Mouse (Mus musculus) cerebellum, adult (tissue): ENCODE results near the gene Lipc.
A peak's percentile ranks its signal among the peaks of the same experiment; 100 is the strongest.

ENCODE experiments used
- ATAC-seq: cut with Nextera tagmentation; 2 replicates; pipeline ENCODE4 v1.9.2; 2017; ENCODE audit warnings: mild to moderate bottlenecking, moderate library complexity, mixed read lengths; ENCODE audit not compliant: insufficient number of reproducible peaks, low FRiP score, low TSS enrichment

The Lipc gene

GRCm38 (mm10) chr9:70958381-70958780, 6.4 kb upstream of the Lipc start:
- ATAC-seq, result peak; percentile 76

- no peak for ATAC-seq
Measured at GRCm38 (mm10) chr9:70957717-70958116, 5.7 kb upstream of the Lipc start.

- no peak for ATAC-seq
Measured at GRCm38 (mm10) chr9:70954226-70954625, 2.2 kb upstream of the Lipc start.

GRCm38 (mm10) chr9:70949336-70949735, 2.7 kb downstream of the Lipc start:
- no peak for ATAC-seq

- no peak for ATAC-seq
Measured at GRCm38 (mm10) chr9:70947312-70947711, 4.7 kb downstream of the Lipc start.

- peak; percentile 56; the same call in 1 of the 2 replicates for ATAC-seq
Measured at GRCm38 (mm10) chr9:70942686-70943333, 9.2 kb downstream of the Lipc start.

GRCm38 (mm10) chr9:70939752-70940501, 12.1 kb downstream of the Lipc start:
- ATAC-seq, result no peak

- ATAC-seq, result no peak
Measured at GRCm38 (mm10) chr9:70938850-70939249, 13.2 kb downstream of the Lipc start.

GRCm38 (mm10) chr9:70938134-70938533, 13.9 kb downstream of the Lipc start:
- ATAC-seq, result no peak

GRCm38 (mm10) chr9:70934587-70935295, 17.3 kb downstream of the Lipc start:
- ATAC-seq, result no peak

GRCm38 (mm10) chr9:70930641-70931020, 21.4 kb downstream of the Lipc start:
- peak; percentile 91 for ATAC-seq

- peak; percentile 71 for ATAC-seq
Measured at GRCm38 (mm10) chr9:70929840-70930640, 22.0 kb downstream of the Lipc start.

GRCm38 (mm10) chr9:70928472-70928871, 23.6 kb downstream of the Lipc start:
- no peak for ATAC-seq

- ATAC-seq, result no peak
Measured at GRCm38 (mm10) chr9:70927701-70928100, 24.3 kb downstream of the Lipc start.

GRCm38 (mm10) chr9:70926820-70927588, 25.0 kb downstream of the Lipc start:
- no peak for ATAC-seq

GRCm38 (mm10) chr9:70925225-70925624, 26.8 kb downstream of the Lipc start:
- ATAC-seq, result no peak

GRCm38 (mm10) chr9:70924763-70925162, 27.3 kb downstream of the Lipc start:
- no peak for ATAC-seq

GRCm38 (mm10) chr9:70921781-70922565, 30.1 kb downstream of the Lipc start:
- ATAC-seq, result no peak

GRCm38 (mm10) chr9:70921132-70921531, 30.9 kb downstream of the Lipc start:
- no peak for ATAC-seq
